Mouse (Mus musculus): ENCODE data around the gene Tsc22d2. TPM values are rescaled to one million over a fixed set of nuclear protein-coding genes. Genes with fewer than 3 reads are reported as not detected.

Gene Tsc22d2
- total RNA-seq, 2 experiments from 2014 or later, result 37.6 to 38.0 TPM

DNA sequence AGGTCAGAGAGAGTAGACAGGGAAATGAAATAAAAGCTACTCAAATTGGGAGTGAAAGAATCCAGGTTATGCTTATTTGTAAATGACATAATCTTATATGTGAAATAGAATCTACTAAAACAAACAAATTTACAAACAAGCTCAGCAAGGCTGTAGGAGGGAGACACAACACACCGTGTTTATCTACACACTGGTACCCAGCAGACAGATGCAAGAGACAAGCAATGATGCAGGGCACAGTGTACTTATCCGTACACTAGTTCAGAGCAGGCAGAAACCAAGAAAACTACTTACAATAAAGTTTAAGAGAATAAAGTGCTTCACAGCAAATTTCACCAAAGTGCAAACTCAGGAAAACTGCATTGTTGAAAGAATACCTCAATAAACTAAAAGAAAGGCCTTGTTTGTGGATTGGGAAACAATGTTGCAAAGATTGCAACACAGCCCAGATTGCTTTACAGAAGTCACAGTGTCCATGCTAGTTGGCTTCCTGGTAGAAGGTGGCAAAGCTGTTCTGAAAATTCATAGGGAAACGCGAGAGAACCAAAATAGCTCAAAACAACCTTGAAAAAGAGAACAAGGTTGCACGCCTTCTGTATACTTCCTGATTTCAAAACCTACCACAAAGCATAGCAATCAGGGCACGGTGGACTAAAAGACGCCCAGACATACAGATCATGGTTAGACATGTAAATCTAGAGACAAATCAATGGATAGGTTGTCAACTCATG, 93.7 kb downstream of the Tsc22d2 start:
- DNase-seq (ENCODE audit: low spot score in 2 of 2), result no peak

DNA sequence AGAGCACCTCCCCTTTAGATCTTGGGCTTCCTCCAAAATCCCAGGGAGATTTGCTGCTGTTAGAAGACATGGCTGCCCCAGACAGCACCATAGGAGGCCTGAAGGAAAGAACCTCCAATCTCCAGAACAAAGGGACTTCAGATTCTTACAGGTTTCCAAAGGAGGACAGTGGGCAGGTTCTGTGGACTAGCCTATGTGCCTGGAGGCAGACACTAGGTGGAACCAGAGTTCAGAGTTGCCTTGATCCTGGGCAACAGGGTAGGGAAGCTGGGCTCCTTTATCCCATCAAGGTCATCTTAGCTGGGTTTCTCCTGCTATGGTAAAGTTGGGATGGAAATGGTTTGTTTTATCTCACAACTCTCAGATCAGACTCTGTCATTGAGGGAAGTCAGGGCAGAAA, 97.1 kb downstream of the Tsc22d2 start:
- DNase-seq (ENCODE audit: low spot score in 2 of 2), result no peak

DNA sequence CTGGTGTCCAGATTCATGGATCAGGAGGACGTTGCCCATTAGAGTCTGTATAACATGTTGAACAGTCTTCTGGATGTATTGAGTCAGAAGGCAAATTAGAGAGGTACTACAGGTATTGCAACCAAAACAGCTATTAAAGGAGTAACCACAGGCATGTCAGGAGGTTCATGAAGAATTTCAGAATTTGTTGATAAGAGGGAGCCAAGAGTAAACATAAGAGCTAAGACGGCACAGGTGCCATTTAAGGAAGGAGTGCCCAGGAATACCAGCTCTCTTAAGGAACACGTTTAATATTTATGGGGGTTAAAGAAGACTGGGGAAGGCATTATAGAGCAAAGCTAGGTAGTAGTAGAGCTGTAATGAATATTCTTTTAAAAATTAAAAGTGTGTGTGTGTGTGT, 98.2 kb downstream of the Tsc22d2 start:
- no peak for DNase-seq (ENCODE audit: low spot score in 2 of 2)

DNA sequence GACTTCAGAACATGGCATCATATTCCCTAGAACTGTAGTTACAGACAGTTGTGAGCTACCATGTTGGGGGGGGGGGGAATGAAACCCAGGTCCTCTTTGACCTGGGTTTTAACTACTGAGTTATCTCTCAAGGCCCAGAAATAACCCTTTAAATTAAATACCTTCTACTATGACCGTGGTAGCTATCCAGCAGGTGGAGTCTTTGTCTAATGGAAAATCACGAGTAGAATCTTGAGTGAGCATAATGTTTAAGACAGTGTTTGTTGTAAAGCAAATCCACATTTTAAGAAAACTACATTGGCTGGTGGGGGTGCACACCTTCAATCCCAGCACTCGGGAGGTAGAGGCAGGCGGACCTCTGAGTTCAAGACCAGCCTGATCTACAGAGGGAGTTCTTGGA, 99.0 kb downstream of the Tsc22d2 start:
- DNase-seq (ENCODE audit: low spot score in 2 of 2), result no peak

DNA sequence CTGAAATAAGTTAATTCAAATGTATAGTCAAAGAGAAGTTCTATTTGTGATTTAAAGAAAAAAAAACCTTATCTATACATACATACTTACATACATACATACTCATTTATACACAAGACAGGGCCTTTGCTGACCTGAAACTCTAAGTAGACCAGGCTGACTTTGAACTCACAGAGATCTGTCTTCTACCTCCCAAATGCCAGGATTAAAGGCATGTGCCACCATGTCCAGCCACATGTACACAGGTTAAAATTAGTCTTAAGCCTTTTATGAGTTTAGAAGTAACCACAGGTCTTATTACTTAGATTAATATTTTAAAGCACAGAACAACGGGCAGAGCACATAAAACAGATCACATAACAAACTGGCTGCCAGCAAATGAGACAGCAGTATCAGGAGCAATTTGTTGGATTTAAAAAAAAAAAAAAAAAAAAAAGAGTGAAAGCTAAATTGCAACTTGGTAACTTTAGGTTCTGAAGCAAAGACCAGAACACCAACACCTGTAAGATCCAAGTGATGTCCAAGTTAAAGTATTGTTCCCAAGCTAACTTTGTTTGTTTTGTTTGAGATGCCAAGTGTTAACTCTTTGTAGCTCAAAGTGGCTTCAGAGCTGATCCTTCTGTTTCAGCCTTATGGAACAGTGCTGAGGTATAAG, 101.6 kb downstream of the Tsc22d2 start:
- DNase-seq (ENCODE audit: low spot score in 2 of 2), result no peak

Other genes starting within 250 kb of the Tsc22d2 start
- 10 to 100 TPM; 48.3 to 49.8 TPM for gene Eif2a, start 111.1 kb downstream of the Tsc22d2 start, total RNA-seq (2021)
- gene Serp1, start 111.2 kb downstream of the Tsc22d2 start, total RNA-seq (2021), result 10 to 100 TPM; 30.3 to 30.8 TPM
- gene Selenot, start 161.9 kb downstream of the Tsc22d2 start, total RNA-seq (2021), result 100 to 1,000 TPM; 164 to 166 TPM
- 1 to 10 TPM in 1 of 2 experiments, under 1 TPM in 1; 0.58 to 1.5 TPM for gene Erich6, start 222.5 kb downstream of the Tsc22d2 start, total RNA-seq (2021)